In genomic region chr8:57962286-57963110, GRCm38 (mm10) we compare ENCODE assay signal across 10 mouse cellular contexts.
DNase-seq lines count a peak whose midpoint lies in the region; ATAC-seq and TF ChIP-seq lines count a peak whose summit lies in the region.
"Had no signal": no experiment of that assay in that cellular context is flagged by ENCODE, and none has a peak within 500 bp of the region (broad histone marks: within the 10 kb centered on the region; RNA-seq: fewer than 3 reads in every experiment).

No protein-coding gene starts in this region.

- no peak overlapping the region for H3K4me2 ChIP-seq in forebrain, embryonic 13.5 days
- H3K4me2 ChIP-seq in hindbrain, postnatal 0 days (ENCODE audit: low read depth, low read length): peak overlapping the region; percentile 38
- no peak overlapping the region for H3K4me2 ChIP-seq in liver, embryonic 11.5 days
- H3K4me2 ChIP-seq: embryonic facial prominence, embryonic 13.5 days; limb, embryonic 12.5 days had no signal

- WGBS in forebrain, embryonic 13.5 days: 59% methylated on average over 12 of the region's 12 CpGs
- WGBS in forebrain, embryonic 10.5 days: 49% methylated on average over 12 of the region's 12 CpGs
- WGBS in cerebellum, adult 2 months: 3% methylated on average over 12 of the region's 12 CpGs
- WGBS in hindbrain, postnatal 0 days: 20% methylated on average over 12 of the region's 12 CpGs
- 60% methylated on average over 12 of the region's 12 CpGs for WGBS in liver, embryonic 11.5 days

- TF ChIP-seq POLR2A in cerebellum, adult 2 months (IDR thresholded peaks at IDR 0.05; ENCODE audit: borderline replicate concordance, insufficient read depth, low read length): no peak

- intact Hi-C loops in left cerebral cortex, postnatal 14 days (cut with DNase I): loop anchor here (10.0 kb wide), 1 partner anchor 172 kb away; no protein-coding TSS in a partner anchor

- H3K9ac ChIP-seq in forebrain, embryonic 13.5 days: no peak overlapping the region
- H3K9ac ChIP-seq in hindbrain, postnatal 0 days (replicated peaks; ENCODE audit: low read length): no peak overlapping the region
- H3K9ac ChIP-seq in liver, embryonic 11.5 days (ENCODE audit: low read depth, low read length): no peak overlapping the region
- H3K9ac ChIP-seq: embryonic facial prominence, embryonic 13.5 days; limb, embryonic 12.5 days had no signal

- peak; percentile 87; the same call in 1 of the 2 replicates for ATAC-seq in forebrain, embryonic 13.5 days
- peak; percentile 94 for ATAC-seq in hindbrain, postnatal 0 days
- no peak for ATAC-seq in liver, embryonic 11.5 days (replicated peaks; ENCODE audit: low FRiP score)
- ATAC-seq in megakaryocyte-erythroid progenitor cell, adult 5-6 weeks (replicated peaks; ENCODE audit: low FRiP score, low TSS enrichment, poor library complexity, severe bottlenecking): no peak

- no peak for DNase-seq in forebrain, embryonic 10.5 days (ENCODE audit: extremely low spot score, low spot score)
- peak; percentile 11 to 23 for DNase-seq in left cerebral cortex, postnatal 14 days (ENCODE audit: low spot score in 2 of 2)
- no peak for DNase-seq in left cerebral cortex, adult 9 months (ENCODE audit: low spot score in 2 of 2)
- peak; percentile 90 to 96 for DNase-seq in cerebellum, adult 2 months
- peak; percentile 90 for DNase-seq in hindbrain, postnatal 0 days (ENCODE audit: low spot score)
- no peak for DNase-seq in liver, embryonic 11.5 days (ENCODE audit: low spot score)

- no peak overlapping the region for H3K4me3 ChIP-seq in forebrain, embryonic 13.5 days
- no peak overlapping the region for H3K4me3 ChIP-seq in forebrain, embryonic 10.5 days
- H3K4me3 ChIP-seq in cerebellum, adult 2 months (replicated peaks; ENCODE audit: insufficient read depth, low read depth, low read length): no peak overlapping the region
- H3K4me3 ChIP-seq in hindbrain, postnatal 0 days (ENCODE audit: low read length): no peak overlapping the region
- H3K4me3 ChIP-seq in liver, embryonic 11.5 days (ENCODE audit: low read depth, low read length): no peak overlapping the region
- H3K4me3 ChIP-seq: embryonic facial prominence, embryonic 13.5 days; limb, embryonic 12.5 days had no signal

- no peak overlapping the region; the same call in 1 of the 2 replicates for H3K27ac ChIP-seq in forebrain, embryonic 13.5 days
- no peak overlapping the region for H3K27ac ChIP-seq in forebrain, embryonic 10.5 days
- peak overlapping the region; percentile 98 for H3K27ac ChIP-seq in cerebellum, adult 2 months (ENCODE audit: insufficient read depth, low read length)
- peak overlapping the region; percentile 76 for H3K27ac ChIP-seq in hindbrain, postnatal 0 days
- H3K27ac ChIP-seq in liver, embryonic 11.5 days (ENCODE audit: low read depth, low read length): no peak overlapping the region
- H3K27ac ChIP-seq: embryonic facial prominence, embryonic 13.5 days; limb, embryonic 12.5 days had no signal

- H3K9me3 ChIP-seq in forebrain, embryonic 13.5 days (replicated peaks): no peaks in the 10 kb centered on the region
- no peaks in the 10 kb centered on the region for H3K9me3 ChIP-seq in forebrain, embryonic 10.5 days
- no peaks in the 10 kb centered on the region for H3K9me3 ChIP-seq in hindbrain, postnatal 0 days (ENCODE audit: low read length)
- H3K9me3 ChIP-seq in liver, embryonic 11.5 days (ENCODE audit: control insufficient read depth, low read length): no peaks in the 10 kb centered on the region
- H3K9me3 ChIP-seq: embryonic facial prominence, embryonic 13.5 days; limb, embryonic 12.5 days had no signal

- no peak for TF ChIP-seq CTCF in cerebellum, adult 2 months (IDR thresholded peaks at IDR 0.05; ENCODE audit: borderline replicate concordance, insufficient read depth, low read depth, low read length)
- TF ChIP-seq CTCF in hindbrain, postnatal 0 days (IDR thresholded peaks at IDR 0.05; ENCODE audit: low read depth): 0 out of 2 replicates have a peak, but pooled peaks have one; percentile 30

- H3K36me3 ChIP-seq in forebrain, embryonic 13.5 days (ENCODE audit: poor library complexity, severe bottlenecking): no peaks in the 10 kb centered on the region
- H3K36me3 ChIP-seq in forebrain, embryonic 10.5 days (replicated peaks): no peaks in the 10 kb centered on the region
- H3K36me3 ChIP-seq in hindbrain, postnatal 0 days (ENCODE audit: insufficient read depth, low read length): no peaks in the 10 kb centered on the region
- H3K36me3 ChIP-seq in liver, embryonic 11.5 days (ENCODE audit: control insufficient read depth, insufficient read depth, low read length): no peaks in the 10 kb centered on the region
- H3K36me3 ChIP-seq: embryonic facial prominence, embryonic 13.5 days; limb, embryonic 12.5 days had no signal

- no peaks in the 10 kb centered on the region; the same call in 1 of the 2 replicates for H3K4me1 ChIP-seq in forebrain, embryonic 13.5 days
- H3K4me1 ChIP-seq in forebrain, embryonic 10.5 days: peaks cover 11% of the 10 kb centered on the region
- peaks cover 20% of the 10 kb centered on the region for H3K4me1 ChIP-seq in cerebellum, adult 2 months (ENCODE audit: control insufficient read depth, insufficient read depth, low read length)
- H3K4me1 ChIP-seq in hindbrain, postnatal 0 days (ENCODE audit: insufficient read depth, low read length): no peaks in the 10 kb centered on the region
- no peaks in the 10 kb centered on the region for H3K4me1 ChIP-seq in liver, embryonic 11.5 days (replicated peaks; ENCODE audit: control insufficient read depth, insufficient read depth, low read length)

- no peaks in the 10 kb centered on the region for H3K27me3 ChIP-seq in forebrain, embryonic 13.5 days
- no peaks in the 10 kb centered on the region for H3K27me3 ChIP-seq in forebrain, embryonic 10.5 days (ENCODE audit: poor library complexity, severe bottlenecking)
- H3K27me3 ChIP-seq in cerebellum, adult 2 months (ENCODE audit: control insufficient read depth, insufficient read depth, low read length): no peaks in the 10 kb centered on the region
- no peaks in the 10 kb centered on the region for H3K27me3 ChIP-seq in hindbrain, postnatal 0 days (ENCODE audit: insufficient read depth, low read length)
- H3K27me3 ChIP-seq in liver, embryonic 11.5 days (replicated peaks; ENCODE audit: control insufficient read depth, insufficient read depth, low read length): no peaks in the 10 kb centered on the region
- H3K27me3 ChIP-seq: embryonic facial prominence, embryonic 13.5 days had no signal

Comparison
In these comparisons a context has a peak if more than half of its experiments do, and no peak if none do; other contexts are left out.
1. DNase-seq: peak in left cerebral cortex, postnatal 14 days (2 of 2), cerebellum, adult 2 months (2 of 2) and hindbrain, postnatal 0 days (single experiment); none in forebrain, embryonic 10.5 days (single experiment), left cerebral cortex, adult 9 months (0 of 2) and liver, embryonic 11.5 days (single experiment).
2. ATAC-seq: peak in forebrain, embryonic 13.5 days (single experiment) and hindbrain, postnatal 0 days (single experiment); none in liver, embryonic 11.5 days (single experiment) and megakaryocyte-erythroid progenitor cell, adult 5-6 weeks (single experiment).
3. H3K27ac ChIP-seq: peak in cerebellum, adult 2 months (single experiment) and hindbrain, postnatal 0 days (single experiment); none in forebrain, embryonic 13.5 days (single experiment), forebrain, embryonic 10.5 days (single experiment) and liver, embryonic 11.5 days (single experiment).